Mouse (Mus musculus) T-helper 17 cell (primary cell): ENCODE measurements around the gene Dab1.

Source experiments
- in situ Hi-C, 2 experiments: fragments of 300-600 bp; cut with MboI, MseI; formaldehyde crosslinking; loops; 1 replicate in 1 of 2; 2 replicates in 1 of 2; pipeline ENCODE4 v1.15.1; 2025; ENCODE audit warnings: high pct_unique_total_duplicates in 2 of 2

Gene Dab1

DNA sequence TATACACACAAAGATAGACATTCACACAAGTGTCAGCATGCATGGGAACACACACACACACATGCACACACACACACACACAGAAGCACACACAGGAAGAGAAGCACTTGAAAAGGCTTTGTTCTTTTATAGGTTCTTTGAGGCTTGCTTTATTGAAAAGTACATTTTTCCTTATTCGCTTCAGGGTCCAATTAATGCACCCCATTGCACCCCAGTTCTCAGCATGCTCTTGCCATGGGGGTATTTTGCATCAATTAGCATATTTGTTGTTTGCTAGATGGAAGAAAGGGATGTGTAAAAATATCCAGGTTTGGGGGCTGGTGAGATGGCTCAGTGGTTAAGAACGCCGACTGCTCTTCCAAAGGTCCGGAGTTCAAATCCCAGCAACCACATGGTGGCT lies 1025.7 kb downstream of the Dab1 start:
- in situ Hi-C loops: no loop called here

DNA sequence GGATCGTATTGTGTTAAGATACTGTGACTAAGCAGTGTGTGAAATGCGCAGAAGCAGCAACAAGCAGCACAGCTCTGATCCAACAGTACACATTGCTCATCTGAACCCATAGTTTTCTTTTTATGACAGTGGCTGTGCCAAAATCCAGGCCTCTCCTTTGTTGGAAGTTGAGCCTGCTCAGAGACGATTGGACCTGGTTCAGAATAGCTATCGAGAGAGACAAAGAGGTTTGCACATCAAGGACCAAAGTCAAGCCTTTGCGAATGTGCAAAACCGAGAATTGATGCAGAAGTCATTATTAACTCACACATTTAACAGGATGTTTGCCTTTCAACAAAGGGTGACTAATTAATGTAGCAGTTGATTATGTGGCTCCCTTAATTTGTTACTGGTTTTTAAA lies 1032.6 kb downstream of the Dab1 start:
- in situ Hi-C loops: no loop called here

DNA sequence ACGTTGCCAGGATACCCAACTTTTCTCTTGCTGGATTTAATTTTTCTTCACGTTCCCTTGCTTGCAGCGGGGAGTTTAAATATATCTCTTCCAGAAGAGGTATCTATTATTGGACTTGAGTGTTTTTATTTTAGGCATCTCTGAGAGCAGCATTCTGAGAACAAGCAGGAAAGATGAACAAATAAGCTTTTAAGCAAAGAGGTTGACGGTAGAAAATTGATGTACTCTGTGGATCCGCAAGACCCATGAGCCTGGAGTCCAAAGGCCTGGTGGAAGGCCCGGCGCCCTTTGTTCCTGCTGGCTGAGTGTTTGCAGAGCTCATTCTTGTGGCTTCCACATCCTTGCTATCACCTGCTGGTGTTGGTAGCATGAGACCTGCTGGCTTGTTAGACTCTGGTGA lies 1037.6 kb downstream of the Dab1 start:
- in situ Hi-C loops: loop anchor here in 1 of 2 experiments (5.0 kb wide), 1 partner anchor 1246 kb away; no protein-coding TSS in a partner anchor

DNA sequence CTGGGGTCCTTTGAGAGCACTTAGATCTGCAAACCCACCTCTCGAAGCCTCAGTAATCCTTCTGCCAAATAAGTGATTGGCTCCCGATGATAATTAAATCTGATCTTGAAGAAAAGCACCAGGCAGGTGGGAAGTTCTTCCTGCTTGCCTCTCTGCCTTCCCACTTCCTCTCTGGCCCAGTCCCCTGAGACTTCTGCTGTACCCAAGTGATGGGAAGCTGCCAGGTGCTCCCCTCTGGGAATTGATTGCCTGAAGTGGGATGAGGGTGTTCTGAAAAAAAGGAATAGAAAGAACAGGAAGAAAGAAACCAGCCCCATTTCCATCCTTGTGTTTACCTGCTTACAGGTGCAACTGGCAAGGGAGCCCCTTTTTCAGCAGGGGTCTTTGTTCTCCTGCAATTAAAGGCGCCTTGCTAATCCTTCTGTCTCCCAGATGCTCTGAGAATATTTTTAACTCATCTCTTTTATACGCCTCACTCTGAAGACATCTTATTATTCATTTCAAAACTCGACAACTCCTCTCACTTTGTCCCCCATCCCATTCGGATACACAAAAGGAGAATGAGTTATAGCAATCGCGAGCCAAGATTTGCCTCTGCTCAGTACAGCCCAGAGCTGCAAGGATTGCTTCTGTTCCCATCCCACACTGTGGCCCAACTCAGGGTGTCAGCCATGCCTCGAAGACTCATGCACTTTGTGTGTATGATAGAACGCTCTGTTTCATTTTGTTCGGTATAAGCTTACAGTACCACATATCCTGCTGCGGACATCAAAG lies 1043.9 kb downstream of the Dab1 start:
- in situ Hi-C loops: no loop called here

DNA sequence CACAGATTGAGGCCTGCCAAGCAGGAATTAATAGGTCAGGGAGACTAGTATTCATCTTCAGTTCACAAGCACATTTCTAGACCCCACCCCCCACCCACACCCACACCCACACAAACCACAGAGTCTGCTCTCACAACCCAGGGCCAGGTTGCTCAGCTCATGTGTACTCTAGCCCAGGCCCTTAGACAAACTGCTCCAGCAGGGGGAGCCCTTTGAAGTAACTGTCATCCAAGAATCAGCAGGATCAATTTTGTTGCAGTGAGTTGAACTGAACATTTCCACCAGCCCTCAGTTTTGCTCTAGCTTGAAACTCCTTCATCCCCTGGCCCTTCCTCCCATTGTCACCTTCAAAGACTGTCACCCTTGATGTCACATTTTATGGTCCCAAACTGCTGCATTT lies 1046.4 kb downstream of the Dab1 start:
- in situ Hi-C loops: no loop called here

DNA sequence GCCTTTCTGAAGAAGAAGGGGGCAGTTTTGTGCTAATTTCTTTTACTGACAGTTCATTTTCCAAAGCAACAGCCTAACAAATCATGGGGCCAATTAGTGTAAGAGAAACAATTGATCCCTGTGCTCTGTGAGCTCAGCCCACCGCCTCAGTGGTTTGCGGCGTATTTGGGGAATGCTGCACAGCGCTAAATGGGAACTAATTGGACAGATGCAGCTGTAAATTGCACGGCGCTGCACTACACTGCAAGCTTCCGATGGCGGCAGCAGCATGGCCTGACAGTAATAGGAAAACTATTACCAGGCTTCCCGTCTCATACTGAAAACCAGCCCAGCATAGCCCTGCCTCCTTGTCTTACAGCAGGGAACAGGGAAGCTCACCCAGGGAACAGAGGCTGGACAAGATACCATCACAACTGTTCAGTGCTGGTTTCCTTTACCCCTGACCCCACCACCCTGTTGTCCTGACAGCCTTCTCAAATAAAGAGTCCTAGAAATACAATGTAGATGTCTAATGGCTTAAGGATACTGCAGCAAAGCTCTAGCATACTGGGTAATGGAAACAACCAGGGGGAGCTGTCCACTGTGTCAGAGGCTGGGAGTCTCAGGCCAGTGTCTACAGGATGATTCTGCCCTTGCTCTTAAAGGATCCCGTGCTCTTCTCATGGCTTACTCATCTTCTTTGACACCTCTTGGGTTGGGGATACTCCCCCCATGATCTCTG lies 1047.8 kb downstream of the Dab1 start:
- in situ Hi-C loops: no loop called here

DNA sequence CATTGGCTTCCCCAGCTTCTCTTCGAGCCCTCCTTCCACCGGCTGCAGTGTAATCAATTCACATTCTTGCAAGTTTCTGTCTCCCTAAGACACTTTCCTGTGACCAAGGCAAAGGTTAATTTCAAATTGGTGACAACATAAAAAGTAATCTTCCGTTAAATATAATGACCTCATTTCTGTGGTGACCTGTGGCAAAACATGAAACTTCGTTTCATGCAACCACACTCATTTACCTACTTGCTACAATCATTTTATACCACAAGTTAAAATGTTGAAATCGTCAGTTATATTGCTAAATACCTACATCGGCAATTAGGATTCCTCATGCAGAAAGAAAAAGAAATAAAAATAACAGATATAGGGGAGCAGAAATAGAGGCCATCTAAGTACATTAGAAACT lies 1048.9 kb downstream of the Dab1 start:
- in situ Hi-C loops: no loop called here

DNA sequence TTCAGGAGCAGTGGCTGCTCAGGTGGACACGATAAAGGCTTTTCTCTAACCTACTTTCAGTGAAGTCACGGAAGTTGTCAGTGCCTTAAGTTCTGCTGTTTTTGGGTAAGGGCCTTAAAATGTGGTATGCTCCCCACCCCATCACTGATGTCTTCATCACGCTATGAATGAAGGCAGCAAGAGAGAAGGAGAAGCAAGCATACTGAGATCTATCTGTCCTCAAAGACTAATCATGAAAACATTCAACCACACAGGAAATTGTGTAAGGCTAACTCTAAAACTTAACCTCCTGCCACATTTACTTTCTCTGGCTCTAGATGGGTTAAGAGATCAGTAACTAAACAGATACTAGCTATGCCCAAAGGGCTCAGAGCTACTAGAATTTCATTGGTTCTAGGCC lies 1050.2 kb downstream of the Dab1 start:
- in situ Hi-C loops: no loop called here

DNA sequence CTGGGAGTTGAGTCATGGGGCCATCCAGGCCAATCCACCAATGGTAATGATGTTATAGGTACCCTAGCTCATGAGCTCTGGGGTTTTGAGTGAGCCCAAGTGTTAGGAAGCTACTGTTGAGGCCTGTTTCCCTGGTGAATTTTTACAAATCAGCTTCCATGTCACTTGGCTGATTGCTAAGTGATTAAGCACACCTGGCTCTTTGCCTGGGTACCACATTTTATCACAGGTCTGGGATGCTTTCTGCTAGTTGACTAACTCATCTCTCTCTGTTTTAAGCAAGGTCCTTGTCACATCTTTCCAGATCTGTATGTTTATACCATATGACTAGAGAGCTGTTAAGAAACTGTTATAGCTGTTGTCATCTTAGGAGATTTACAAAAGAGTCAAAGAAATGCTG lies 1051.6 kb downstream of the Dab1 start:
- in situ Hi-C loops: no loop called here

DNA sequence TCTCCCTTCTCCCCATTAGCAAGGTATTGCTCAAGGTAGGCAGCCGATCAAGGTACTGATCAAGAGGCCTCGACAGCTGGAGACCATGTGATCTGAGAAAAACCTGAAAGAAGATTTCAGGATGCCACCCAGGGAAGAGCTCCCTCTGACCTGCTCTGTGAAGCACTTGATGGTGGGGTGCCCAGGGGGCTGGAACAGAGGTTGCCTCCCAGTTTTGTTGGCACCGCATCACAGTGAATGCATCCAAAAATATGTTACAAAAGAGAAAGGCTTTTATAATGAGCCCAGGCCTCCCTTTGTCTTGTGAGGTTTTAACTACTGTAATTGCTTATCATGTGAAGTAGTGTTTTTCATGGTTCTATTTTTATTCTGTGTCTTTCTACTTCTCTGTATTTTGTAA lies 1054.2 kb downstream of the Dab1 start:
- in situ Hi-C loops: no loop called here

DNA sequence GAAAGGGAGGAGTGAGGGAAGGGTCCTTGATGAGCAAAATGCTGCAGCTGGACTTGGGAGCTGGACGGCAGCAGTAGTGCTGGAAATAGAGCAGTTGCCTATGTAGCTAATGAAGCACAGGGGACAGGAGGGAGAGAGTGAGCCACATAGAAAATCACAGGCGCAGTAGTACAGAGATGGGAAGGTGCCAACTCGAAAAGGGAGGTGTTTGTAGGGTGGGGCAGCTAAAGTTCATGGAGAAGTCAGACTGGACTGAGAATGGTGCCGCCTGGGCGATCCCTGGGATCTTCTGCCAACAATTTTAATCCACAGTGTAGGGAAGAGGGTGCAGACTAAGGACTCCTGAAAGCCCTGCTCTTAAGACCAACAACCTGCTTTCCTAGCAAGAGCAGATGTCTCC lies 1055.5 kb downstream of the Dab1 start:
- in situ Hi-C loops: no loop called here

DNA sequence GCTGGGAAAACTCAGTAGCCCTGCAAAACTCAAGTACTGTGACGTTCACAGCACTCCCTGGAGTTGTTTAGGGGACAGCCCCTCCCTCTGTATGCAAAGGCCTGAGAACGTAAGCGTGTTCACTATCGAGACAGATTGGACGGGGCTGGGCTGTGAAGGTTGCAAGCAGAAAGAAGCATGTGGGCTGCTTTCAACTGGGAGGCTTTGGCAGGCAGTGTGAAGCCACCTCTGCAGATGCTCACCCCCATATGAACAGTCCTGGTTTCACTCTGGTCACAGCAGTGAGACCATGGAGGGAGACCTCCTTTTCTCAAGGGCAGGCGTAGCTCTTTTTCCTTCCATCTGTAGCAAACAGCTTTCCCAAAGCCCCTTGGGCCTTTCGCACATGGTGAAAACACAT lies 1059.1 kb downstream of the Dab1 start:
- in situ Hi-C loops: no loop called here

DNA sequence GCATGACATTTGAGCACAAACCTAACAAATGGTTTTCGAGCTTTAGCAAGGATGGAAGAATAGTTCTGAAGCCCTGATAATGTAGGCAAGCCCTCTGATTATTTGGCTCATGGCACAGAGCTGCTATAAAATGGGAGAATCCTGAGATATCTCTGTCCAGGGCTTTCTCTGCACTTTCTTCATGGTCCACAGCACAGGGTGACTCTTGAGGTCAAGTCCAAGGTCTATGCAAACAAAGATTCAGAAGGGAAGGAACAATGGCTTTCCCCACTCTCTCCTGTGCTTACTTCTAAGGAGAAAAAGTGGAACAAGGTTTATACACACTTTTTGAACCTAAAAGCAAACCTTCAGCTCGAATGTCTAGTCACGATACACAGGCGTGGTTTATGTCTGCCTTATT lies 1061.3 kb downstream of the Dab1 start:
- in situ Hi-C loops: no loop called here

DNA sequence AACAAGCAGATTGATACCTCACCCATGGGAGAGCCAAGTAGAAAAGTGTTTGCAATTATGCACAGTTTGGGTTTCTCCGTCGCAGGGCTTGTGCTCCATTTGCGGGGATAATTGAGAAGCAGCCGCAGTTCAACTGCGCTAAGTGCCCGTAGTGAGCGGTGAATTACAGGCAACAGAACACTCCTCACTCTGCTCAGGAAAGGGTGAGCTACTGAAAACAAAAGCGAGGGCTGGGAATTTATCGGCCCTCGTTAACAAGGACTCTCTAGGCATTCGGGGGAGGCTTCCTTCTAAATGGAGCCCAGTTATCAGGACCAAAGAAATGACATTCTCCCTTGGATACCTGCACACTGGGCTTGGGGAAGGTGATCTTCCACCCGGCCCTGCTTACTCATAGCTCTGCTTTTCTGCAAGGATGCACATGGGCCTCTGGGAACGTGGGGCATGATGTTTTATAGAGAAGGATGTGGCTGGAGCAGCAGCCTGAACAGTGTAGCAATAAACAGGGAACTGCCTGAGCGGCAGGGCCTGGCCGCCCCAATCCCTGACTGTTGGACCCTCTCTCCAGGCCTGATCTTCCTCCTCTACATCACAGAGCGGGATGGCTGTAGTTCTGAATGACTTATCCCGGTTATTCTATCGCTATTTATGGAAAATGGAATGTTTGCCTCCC lies 1067.1 kb downstream of the Dab1 start:
- in situ Hi-C loops: no loop called here

DNA sequence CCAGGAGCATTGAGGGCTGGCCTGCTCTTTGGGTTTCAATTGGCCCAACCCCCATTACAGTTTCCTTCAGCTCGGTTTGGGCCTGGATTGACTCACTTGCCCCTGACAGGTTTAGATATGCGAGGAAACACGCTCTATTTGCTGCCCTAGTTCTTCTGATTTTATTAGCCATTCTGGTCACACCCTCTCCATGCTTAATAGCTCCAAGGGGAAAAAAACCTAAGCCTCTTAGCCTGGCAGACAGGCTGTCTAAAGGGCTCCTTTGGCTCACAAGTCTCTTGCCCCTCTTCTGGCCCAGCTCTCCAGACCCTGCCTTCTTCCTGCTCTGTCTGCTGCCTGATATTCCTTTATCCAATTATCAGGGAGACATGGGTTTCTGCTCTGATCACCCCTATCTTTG lies 1069.9 kb downstream of the Dab1 start:
- in situ Hi-C loops: no loop called here

DNA sequence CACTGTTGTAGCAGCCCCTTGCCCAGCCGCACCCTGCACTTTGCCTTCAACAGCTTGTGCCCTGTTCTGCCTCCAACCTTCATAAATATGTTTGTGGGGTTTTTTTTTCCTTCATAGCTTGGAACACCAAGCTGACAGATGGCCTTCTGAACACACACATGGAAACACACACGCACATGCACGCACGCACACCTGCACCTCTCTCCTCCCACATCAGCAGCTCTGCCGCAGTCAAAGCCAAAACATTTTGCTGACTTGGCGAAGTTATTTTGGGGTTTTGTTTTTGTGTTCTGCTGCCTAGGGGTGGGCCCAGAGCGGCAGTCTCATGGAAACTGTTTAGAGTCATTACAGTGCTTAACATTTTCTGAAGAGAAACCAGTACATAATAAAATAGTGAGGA lies 1071.9 kb downstream of the Dab1 start:
- in situ Hi-C loops: no loop called here

DNA sequence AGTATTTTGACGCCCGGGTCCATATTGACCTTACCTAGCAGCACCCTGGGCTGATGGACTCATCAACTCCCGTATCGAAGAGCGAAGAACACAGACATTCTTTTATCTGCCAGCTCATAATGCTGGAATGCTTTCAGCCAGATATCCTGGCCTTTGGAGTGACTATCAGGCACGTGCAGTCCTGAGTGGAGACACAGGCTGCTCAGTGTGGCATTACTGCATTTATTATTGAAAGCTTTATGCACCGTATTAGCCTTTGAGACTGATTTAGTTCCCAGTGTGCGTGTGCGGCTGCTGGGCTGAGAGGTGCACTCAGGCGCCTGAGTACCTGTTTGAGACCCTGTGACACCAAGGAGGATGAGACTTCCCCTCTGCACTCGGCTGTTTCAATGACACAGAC lies 1075.0 kb downstream of the Dab1 start:
- in situ Hi-C loops: no loop called here

DNA sequence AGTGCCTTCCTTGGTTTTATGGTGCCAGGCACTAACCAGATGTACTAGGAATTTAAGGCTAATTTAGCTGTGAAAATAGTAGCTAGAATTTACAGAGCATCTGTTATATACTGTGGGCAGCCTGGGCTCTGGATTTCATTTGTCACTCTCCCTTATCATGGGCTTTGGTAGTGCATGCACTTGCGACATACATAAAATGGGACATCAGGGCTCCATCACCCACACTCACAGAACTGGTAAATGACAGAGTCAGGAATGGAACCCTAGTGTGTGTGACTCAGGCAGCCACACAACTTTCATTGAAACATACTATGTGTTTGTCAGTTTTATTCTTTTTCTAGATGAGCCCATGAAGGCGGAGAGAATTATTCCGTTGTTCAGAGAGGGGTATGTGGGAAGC lies 1077.4 kb downstream of the Dab1 start:
- in situ Hi-C loops: no loop called here

DNA sequence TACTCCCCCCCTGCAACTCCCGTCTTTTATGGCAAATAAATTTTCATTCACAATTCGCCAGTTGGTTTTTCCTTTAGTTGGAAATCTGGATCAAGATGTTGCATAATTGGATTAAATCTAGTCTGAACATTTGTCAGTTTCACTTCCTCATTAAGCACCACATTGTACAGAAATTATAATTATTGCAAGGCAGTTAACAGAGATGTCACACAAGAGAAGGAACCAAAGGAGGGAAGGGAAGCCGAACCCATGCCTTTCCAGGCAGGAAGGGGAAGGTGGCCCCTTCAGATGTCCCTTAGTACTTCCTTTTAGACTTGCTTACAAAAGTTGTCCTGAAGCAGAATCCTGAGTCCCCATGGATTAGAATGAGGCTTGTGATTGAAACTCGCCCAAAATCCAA lies 1078.5 kb downstream of the Dab1 start:
- in situ Hi-C loops: no loop called here

DNA sequence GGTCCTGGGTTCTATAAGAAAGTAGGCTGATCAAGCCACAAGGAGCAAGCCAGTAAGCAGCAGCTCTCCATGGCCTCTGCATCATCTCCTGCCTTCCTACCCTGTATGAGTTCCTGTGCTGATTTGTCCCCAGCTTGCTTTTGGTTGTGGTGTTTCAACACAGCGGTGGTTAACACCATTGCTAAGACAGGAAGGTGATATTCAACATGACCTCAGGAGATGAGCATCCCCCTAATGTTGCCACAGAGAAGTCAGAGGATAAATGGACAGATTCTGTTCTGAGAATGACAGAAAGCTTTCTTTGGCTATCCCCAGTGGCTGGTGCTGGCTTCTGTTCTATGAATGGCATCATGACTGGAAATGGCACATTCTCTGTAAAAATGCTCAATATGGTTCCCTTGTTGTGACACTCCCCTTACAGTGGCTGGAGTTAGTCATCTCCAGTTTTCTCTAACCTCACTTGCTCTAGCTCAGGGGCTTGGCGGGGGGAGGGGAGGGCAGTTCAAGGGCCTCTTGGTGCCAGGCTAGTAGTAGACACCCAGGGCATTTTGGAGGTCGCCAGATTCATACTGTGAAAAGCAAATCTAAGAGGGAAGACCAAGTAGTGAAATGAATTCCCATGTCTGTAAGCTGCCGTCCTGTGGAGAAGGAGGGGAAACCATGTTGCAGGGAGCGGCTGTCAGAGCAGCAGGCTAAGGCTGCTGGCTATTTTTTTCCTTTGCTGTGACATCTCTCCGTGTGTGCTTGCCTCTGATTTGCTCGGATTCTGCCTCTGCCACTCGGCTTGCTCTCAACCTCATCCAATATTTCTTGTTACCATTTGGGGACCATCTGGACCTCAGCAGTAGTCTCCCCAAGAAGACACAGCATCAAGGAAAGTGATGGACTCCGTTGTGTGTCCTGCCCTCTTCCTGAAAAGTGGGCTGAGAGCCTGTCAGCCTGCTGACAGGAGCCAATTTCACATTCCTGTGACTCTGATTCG lies 1086.8 kb downstream of the Dab1 start:
- in situ Hi-C loops: no loop called here

DNA sequence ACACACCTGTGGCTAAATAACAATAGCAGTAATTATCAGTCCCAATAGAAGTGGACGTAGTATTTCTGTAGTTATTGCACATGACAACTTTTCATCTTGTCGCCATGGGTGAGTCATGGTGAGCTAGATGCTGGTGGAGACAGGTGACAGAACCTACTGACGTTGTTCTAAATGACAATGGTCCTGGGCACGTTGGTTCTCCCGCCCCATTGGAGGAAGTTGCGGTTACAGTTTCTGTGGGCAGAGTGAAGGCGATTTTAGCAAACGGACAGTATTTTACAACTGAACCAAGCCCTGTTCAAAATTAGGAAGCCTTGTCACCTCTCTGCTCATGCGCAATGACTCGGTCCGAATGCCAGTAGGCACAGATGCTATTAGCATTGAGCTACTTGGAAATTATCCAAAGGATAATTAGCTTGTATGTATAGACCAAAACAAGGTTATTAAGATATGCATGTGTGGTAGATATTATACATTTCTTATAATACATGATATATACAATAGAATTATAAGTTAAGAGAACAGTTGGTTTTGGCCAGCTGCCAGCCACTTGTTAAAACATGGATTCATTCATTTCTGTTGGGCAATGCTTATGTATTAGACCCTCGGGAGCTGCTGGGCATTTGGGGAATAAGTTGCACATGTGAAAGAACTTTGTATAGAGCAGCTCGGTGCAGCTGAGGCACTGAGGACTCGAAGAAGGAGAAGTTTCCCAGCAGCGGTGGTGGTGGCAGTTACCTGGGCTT lies 1093.4 kb downstream of the Dab1 start:
- in situ Hi-C loops: no loop called here
